Mouse (Mus musculus): ENCODE measurements around the gene Gm5168.
"Not testable (repeated sequence)": the region's sequence is repeated elsewhere in the genome, so short reads cannot be mapped to it uniquely, and the experiment has no call there.

Gm5168 gene

DNA sequence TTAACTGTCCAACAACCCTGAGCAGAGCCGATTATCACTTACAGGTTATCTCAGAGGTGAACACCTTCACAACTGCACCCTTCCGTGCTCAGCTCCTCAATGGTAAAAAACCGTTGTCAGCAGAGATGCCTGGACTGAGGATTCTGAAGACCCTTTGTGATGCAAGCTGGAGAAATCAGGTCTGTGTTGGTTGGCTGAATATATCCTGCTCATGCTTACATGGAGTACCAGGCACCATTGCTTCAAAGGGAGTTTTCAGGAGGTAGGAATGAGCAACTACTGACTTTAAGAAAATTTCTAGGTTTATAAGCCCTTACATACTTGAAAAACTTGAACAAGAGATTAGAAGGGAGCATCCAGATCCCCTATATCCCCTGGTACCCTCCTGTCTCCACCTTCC lies at the start of gene Gm5168:
Gm5168 (minus strand) TSS at position 101 of the 400 bp plus-strand sequence.
- DNase-seq (ENCODE audit: low read depth), result not testable (repeated sequence)
